Mouse (Mus musculus): Measurements from ENCODE around the gene Gnb4. TPM values are rescaled to one million over a fixed set of nuclear protein-coding genes. Genes with fewer than 3 reads are reported as not detected.

Gnb4 gene
- polyA plus RNA-seq, 1 experiment, result 4.8 TPM

- Histone ChIP-seq H3K27me3 (ENCODE audit: control insufficient read depth, insufficient read depth, low read length, poor library complexity, severe bottlenecking) (no peaks in the 10 kb centered on the region), H3K4me1 (ENCODE audit: control insufficient read depth, insufficient read depth, low read length) (no peaks in the 10 kb centered on the region), H3K9me3 (replicated peaks; ENCODE audit: control insufficient read depth, insufficient read depth, low read length, poor library complexity, severe bottlenecking) (no peaks in the 10 kb centered on the region), H3K9ac (ENCODE audit: low read depth, poor library complexity, severe bottlenecking) (no peak overlapping the region), H3K36me3 (ENCODE audit: control insufficient read depth, insufficient read depth, low read length, poor library complexity, severe bottlenecking) (peaks cover 14% of the 10 kb centered on the region), H3K4me3 (ENCODE audit: low read depth, low read length) (no peak overlapping the region), H3K27ac (ENCODE audit: insufficient read depth, low read length) (no peak overlapping the region)
- TF ChIP-seq CTCF (IDR thresholded peaks at IDR 0.05; ENCODE audit: low read depth, low read length) (no peak), EP300 (IDR thresholded peaks at IDR 0.05; ENCODE audit: insufficient read depth, low read depth, low read length) (no peak), POLR2A (IDR thresholded peaks at IDR 0.05; ENCODE audit: insufficient read depth, low read length) (no peak)
These were observed 42.5 kb downstream of the Gnb4 start for GRCm38 (mm10) chr3:32573881-32574280.

GRCm38 (mm10) chr3:32573086-32573485, 43.3 kb downstream of the Gnb4 start:
- H3K36me3 ChIP-seq (ENCODE audit: control insufficient read depth, insufficient read depth, low read length, poor library complexity, severe bottlenecking), result peaks cover 19% of the 10 kb centered on the region
- TF ChIP-seq POLR2A (IDR thresholded peaks at IDR 0.05; ENCODE audit: insufficient read depth, low read length) (no peak), CTCF (IDR thresholded peaks at IDR 0.05; ENCODE audit: low read depth, low read length) (no peak), EP300 (IDR thresholded peaks at IDR 0.05; ENCODE audit: insufficient read depth, low read depth, low read length) (no peak)
- no peaks in the 10 kb centered on the region for H3K4me1 ChIP-seq (ENCODE audit: control insufficient read depth, insufficient read depth, low read length)

GRCm38 (mm10) chr3:32563401-32563800, 53.0 kb downstream of the Gnb4 start:
- TF ChIP-seq POLR2A (IDR thresholded peaks at IDR 0.05; ENCODE audit: insufficient read depth, low read length), result no peak
- Histone ChIP-seq H3K4me1 (ENCODE audit: control insufficient read depth, insufficient read depth, low read length) (no peaks in the 10 kb centered on the region), H3K27ac (ENCODE audit: insufficient read depth, low read length) (no peak overlapping the region), H3K9me3 (replicated peaks; ENCODE audit: control insufficient read depth, insufficient read depth, low read length, poor library complexity, severe bottlenecking) (peaks cover 4% of the 10 kb centered on the region), H3K4me3 (ENCODE audit: low read depth, low read length) (no peak overlapping the region), H3K9ac (ENCODE audit: low read depth, poor library complexity, severe bottlenecking) (no peak overlapping the region), H3K27me3 (ENCODE audit: control insufficient read depth, insufficient read depth, low read length, poor library complexity, severe bottlenecking) (no peaks in the 10 kb centered on the region), H3K36me3 (ENCODE audit: control insufficient read depth, insufficient read depth, low read length, poor library complexity, severe bottlenecking) (peaks cover 11% of the 10 kb centered on the region)

More at GRCm38 (mm10) chr3:32573086-32573485, 43.3 kb downstream of the Gnb4 start:
- Histone ChIP-seq H3K9ac (ENCODE audit: low read depth, poor library complexity, severe bottlenecking) (no peak overlapping the region), H3K4me3 (ENCODE audit: low read depth, low read length) (no peak overlapping the region), H3K27me3 (ENCODE audit: control insufficient read depth, insufficient read depth, low read length, poor library complexity, severe bottlenecking) (no peaks in the 10 kb centered on the region), H3K27ac (ENCODE audit: insufficient read depth, low read length) (no peak overlapping the region), H3K9me3 (replicated peaks; ENCODE audit: control insufficient read depth, insufficient read depth, low read length, poor library complexity, severe bottlenecking) (peaks cover 7% of the 10 kb centered on the region)

GRCm38 (mm10) chr3:32553061-32553460, 63.3 kb downstream of the Gnb4 start:
- TF ChIP-seq CTCF (IDR thresholded peaks at IDR 0.05; ENCODE audit: low read depth, low read length), result peak; percentile 27
- no peak for TF ChIP-seq POLR2A (IDR thresholded peaks at IDR 0.05; ENCODE audit: insufficient read depth, low read length)
- TF ChIP-seq EP300 (IDR thresholded peaks at IDR 0.05; ENCODE audit: insufficient read depth, low read depth, low read length), result no peak
- H3K36me3 ChIP-seq (ENCODE audit: control insufficient read depth, insufficient read depth, low read length, poor library complexity, severe bottlenecking), result peaks cover 5% of the 10 kb centered on the region
- H3K27ac ChIP-seq (ENCODE audit: insufficient read depth, low read length), result no peak overlapping the region
- no peak overlapping the region for H3K9ac ChIP-seq (ENCODE audit: low read depth, poor library complexity, severe bottlenecking)
- no peaks in the 10 kb centered on the region for H3K9me3 ChIP-seq (replicated peaks; ENCODE audit: control insufficient read depth, insufficient read depth, low read length, poor library complexity, severe bottlenecking)
- no peaks in the 10 kb centered on the region for H3K4me1 ChIP-seq (ENCODE audit: control insufficient read depth, insufficient read depth, low read length)
- no peak overlapping the region for H3K4me3 ChIP-seq (ENCODE audit: low read depth, low read length)
- H3K27me3 ChIP-seq (ENCODE audit: control insufficient read depth, insufficient read depth, low read length, poor library complexity, severe bottlenecking), result no peaks in the 10 kb centered on the region

GRCm38 (mm10) chr3:32538091-32538490, 78.3 kb downstream of the Gnb4 start:
- Histone ChIP-seq H3K4me3 (ENCODE audit: low read depth, low read length) (no peak overlapping the region), H3K27ac (ENCODE audit: insufficient read depth, low read length) (no peak overlapping the region), H3K9me3 (replicated peaks; ENCODE audit: control insufficient read depth, insufficient read depth, low read length, poor library complexity, severe bottlenecking) (no peaks in the 10 kb centered on the region), H3K36me3 (ENCODE audit: control insufficient read depth, insufficient read depth, low read length, poor library complexity, severe bottlenecking) (peaks cover 8% of the 10 kb centered on the region), H3K9ac (ENCODE audit: low read depth, poor library complexity, severe bottlenecking) (no peak overlapping the region), H3K4me1 (ENCODE audit: control insufficient read depth, insufficient read depth, low read length) (no peaks in the 10 kb centered on the region), H3K27me3 (ENCODE audit: control insufficient read depth, insufficient read depth, low read length, poor library complexity, severe bottlenecking) (no peaks in the 10 kb centered on the region)
- TF ChIP-seq POLR2A (IDR thresholded peaks at IDR 0.05; ENCODE audit: insufficient read depth, low read length), result no peak

GRCm38 (mm10) chr3:32537556-32537955, 78.8 kb downstream of the Gnb4 start:
- Histone ChIP-seq H3K27me3 (ENCODE audit: control insufficient read depth, insufficient read depth, low read length, poor library complexity, severe bottlenecking) (no peaks in the 10 kb centered on the region), H3K4me3 (ENCODE audit: low read depth, low read length) (no peak overlapping the region), H3K4me1 (ENCODE audit: control insufficient read depth, insufficient read depth, low read length) (no peaks in the 10 kb centered on the region), H3K27ac (ENCODE audit: insufficient read depth, low read length) (no peak overlapping the region), H3K9me3 (replicated peaks; ENCODE audit: control insufficient read depth, insufficient read depth, low read length, poor library complexity, severe bottlenecking) (no peaks in the 10 kb centered on the region), H3K36me3 (ENCODE audit: control insufficient read depth, insufficient read depth, low read length, poor library complexity, severe bottlenecking) (peaks cover 8% of the 10 kb centered on the region), H3K9ac (ENCODE audit: low read depth, poor library complexity, severe bottlenecking) (no peak overlapping the region)
- no peak for TF ChIP-seq POLR2A (IDR thresholded peaks at IDR 0.05; ENCODE audit: insufficient read depth, low read length)
- TF ChIP-seq CTCF (IDR thresholded peaks at IDR 0.05; ENCODE audit: low read depth, low read length), result no peak
- no peak for TF ChIP-seq EP300 (IDR thresholded peaks at IDR 0.05; ENCODE audit: insufficient read depth, low read depth, low read length)

Measured in ES-Bruce4 (cell line).